Mouse (Mus musculus): ENCODE measurements around the gene Cyp2s1. TPM values are rescaled to one million over a fixed set of nuclear protein-coding genes. Genes with fewer than 3 reads are reported as not detected.

The Cyp2s1 gene
- total RNA-seq (2012; rRNA removed), result 0.04 TPM in 1 of 2 replicates, not detected in the other
- not detected in 2 replicates for total RNA-seq (2014; rRNA removed)
- not detected in 2 replicates for polyA plus RNA-seq (2012; ENCODE audit: insufficient read length, low read depth)

DNA sequence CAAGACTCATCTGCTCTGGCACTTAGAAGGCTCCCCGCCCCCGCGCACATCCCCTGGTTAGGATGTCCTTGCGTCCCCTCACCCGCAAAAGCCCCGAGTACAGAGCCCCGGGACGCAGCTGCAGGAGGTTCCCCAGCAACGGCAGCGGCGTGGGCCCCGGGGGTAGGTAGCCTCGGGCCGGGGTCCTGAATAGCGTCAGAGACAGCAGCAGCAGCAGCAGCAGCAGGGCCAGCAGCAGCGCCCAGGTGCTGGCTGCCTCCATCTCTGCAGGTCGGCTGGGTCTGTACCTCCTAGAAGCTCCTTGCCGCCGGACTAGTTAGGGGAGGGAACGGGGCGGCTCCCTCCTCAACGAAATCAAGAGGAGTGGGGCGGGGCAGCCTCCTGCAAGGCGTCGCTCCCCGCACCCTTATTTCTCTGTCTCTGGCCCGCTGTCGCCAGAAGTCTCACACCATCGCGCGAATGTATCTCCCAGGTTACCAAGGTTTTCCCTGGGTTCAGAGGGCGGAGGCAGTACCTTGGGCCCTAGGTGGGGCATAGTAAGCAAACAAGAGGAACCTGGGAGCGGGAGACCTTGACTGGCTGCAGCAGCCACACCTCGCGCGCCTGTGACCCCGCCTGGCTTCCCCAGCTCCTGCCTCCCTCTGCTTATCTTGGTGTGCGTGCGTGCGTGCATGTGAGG lies at the start of gene Cyp2s1:
Cyp2s1 (minus strand) TSS at position 673 of the 679 bp plus-strand sequence.
- DNase-seq (ENCODE audit: extremely low read depth), result no peak
- dilution Hi-C loops (cut with MboI; ENCODE audit: extremely low pct_ligation_motif_present, extremely low pct_unique_long_range_greater_than_20kb, low sequenced_read_pairs), result no loop called here
- Histone ChIP-seq H3K79me2 (replicated peaks; ENCODE audit: control insufficient read depth, extremely low read depth, insufficient read depth, poor library complexity, severe bottlenecking) (no peaks in the 10 kb centered on the region), H3K27me3 (replicated peaks) (peaks cover 53% of the 10 kb centered on the region), H3K4me3 (replicated peaks in 1 of 3; ENCODE audit: low read depth in 2 of 3, low read length in 2 of 3, poor library complexity in 1 of 3) (no peak within 1 kb of the TSS), H3K9me3 (replicated peaks; ENCODE audit: low read length) (no peaks in the 10 kb centered on the region), H3K4me1 (ENCODE audit: control insufficient read depth in 1 of 2, insufficient read depth in 2 of 2) (peaks cover 0 to 3% of the 10 kb centered on the region in 2 experiments; a peak in 1 of 4 replicates), H3K36me3 (replicated peaks in 1 of 2; ENCODE audit: control insufficient read depth in 1 of 2, insufficient read depth in 1 of 2, low read length in 1 of 2) (no peaks in the 10 kb centered on the region), H3K4me2 (ENCODE audit: insufficient read depth, low read depth, poor library complexity, severe bottlenecking) (peak within 1 kb of the TSS; percentile 30), H3K9ac (ENCODE audit: insufficient read depth, low read depth) (no peak within 1 kb of the TSS), H3K27ac (ENCODE audit: insufficient read depth, low read depth) (no peak within 1 kb of the TSS)
- TF ChIP-seq ZMIZ1 (IDR thresholded peaks at IDR 0.05; ENCODE audit: low read depth, low read length) (no peak), SMC3 (IDR thresholded peaks at IDR 0.05; ENCODE audit: low read depth, low read length) (no peak), ZKSCAN1 (IDR thresholded peaks at IDR 0.05; ENCODE audit: borderline replicate concordance, low read depth, low read length) (no peak), TCF12 (IDR thresholded peaks at IDR 0.05; ENCODE audit: low read depth, low read length) (no peak), RAD21 (IDR thresholded peaks at IDR 0.05; ENCODE audit: low read depth, low read length) (no peak), NRF1 (IDR thresholded peaks at IDR 0.05; ENCODE audit: low read depth, low read length) (no peak), BHLHE40 (IDR thresholded peaks at IDR 0.05; ENCODE audit: low read depth, low read length) (no peak), USF1 (IDR thresholded peaks at IDR 0.05; ENCODE audit: low read depth, low read length) (no peak)
- in situ Hi-C loops (cut with MboI; ENCODE audit: low pct_ligation_motif_present, low pct_unique_long_range_greater_than_20kb, low sequenced_read_pairs), result no loop called here

DNA sequence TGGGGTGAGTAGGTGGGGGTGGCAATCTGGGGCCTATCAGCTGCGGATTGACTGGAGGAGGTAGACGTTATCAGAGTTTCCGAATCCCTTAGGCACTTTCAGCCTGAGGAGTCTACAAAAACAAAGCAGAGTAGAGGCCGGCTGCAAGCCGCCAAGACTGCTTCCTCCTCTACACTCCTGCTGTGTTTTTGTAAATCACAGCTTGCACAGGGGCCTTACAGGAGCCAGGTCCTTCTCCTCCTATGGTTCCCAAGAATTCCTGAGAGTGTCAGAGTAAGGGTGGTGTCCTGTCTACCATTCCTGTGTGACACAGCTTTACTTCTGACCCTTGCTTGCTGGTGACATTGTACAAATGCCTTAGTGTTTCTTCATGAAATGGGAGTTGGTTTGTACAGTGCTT lies 48.1 kb upstream of the Cyp2s1 start:
- no peak for TF ChIP-seq EP300 (IDR thresholded peaks at IDR 0.05; ENCODE audit: low read length)

DNA sequence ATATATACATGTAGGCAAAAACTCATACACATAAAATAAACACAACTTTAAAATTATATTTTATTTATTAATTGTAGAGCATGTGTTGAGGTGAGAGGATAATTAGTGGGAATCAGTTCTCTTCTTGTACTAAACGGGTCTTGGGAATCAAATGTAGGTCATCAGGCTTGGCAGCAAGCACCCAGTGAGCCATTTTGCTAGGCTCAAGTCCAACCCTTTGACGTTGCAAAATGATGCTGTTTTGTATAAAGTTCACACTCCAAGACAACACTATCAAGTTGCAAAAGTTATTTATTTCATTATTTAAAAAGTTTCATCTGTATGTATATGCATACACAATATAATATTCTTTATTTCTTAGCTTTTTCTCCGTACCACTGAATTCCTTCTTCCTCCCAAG lies 47.0 kb upstream of the Cyp2s1 start:
- Histone ChIP-seq H3K36me3 (replicated peaks in 1 of 2; ENCODE audit: control insufficient read depth in 1 of 2, insufficient read depth in 1 of 2, low read length in 1 of 2) (no peaks in the 10 kb centered on the region), H3K27ac (ENCODE audit: insufficient read depth, low read depth) (no peak overlapping the region), H3K4me2 (ENCODE audit: insufficient read depth, low read depth, poor library complexity, severe bottlenecking) (no peak overlapping the region), H3K4me1 (ENCODE audit: control insufficient read depth in 1 of 2, insufficient read depth in 2 of 2) (no peaks in the 10 kb centered on the region), H3K79me2 (replicated peaks; ENCODE audit: control insufficient read depth, extremely low read depth, insufficient read depth, poor library complexity, severe bottlenecking) (no peaks in the 10 kb centered on the region), H3K4me3 (replicated peaks in 1 of 3; ENCODE audit: low read depth in 2 of 3, low read length in 2 of 3, poor library complexity in 1 of 3) (no peak overlapping the region), H3K9ac (ENCODE audit: insufficient read depth, low read depth) (no peak overlapping the region), H3K9me3 (replicated peaks; ENCODE audit: low read length) (peaks cover 6% of the 10 kb centered on the region), H3K27me3 (replicated peaks) (peaks cover 39% of the 10 kb centered on the region)
- TF ChIP-seq KAT2A (IDR thresholded peaks at IDR 0.05; ENCODE audit: insufficient replicate concordance, low read length) (no peak), BHLHE40 (IDR thresholded peaks at IDR 0.05; ENCODE audit: low read depth, low read length) (no peak), CTCF (conservative IDR thresholded peaks at IDR 0.05 in 1 of 2, IDR thresholded peaks at IDR 0.05 in 1 of 2; ENCODE audit: low read depth in 2 of 2, low read length in 2 of 2) (no peak), SMC3 (IDR thresholded peaks at IDR 0.05; ENCODE audit: low read depth, low read length) (no peak), POLR2AphosphoS2 (IDR thresholded peaks at IDR 0.05; ENCODE audit: low read depth, low read length) (no peak), MAZ (IDR thresholded peaks at IDR 0.05; ENCODE audit: low read depth, low read length) (no peak), TCF12 (IDR thresholded peaks at IDR 0.05; ENCODE audit: low read depth, low read length) (no peak), TBP (conservative IDR thresholded peaks at IDR 0.05; ENCODE audit: low read depth, low read length) (no peak), ZMIZ1 (IDR thresholded peaks at IDR 0.05; ENCODE audit: low read depth, low read length) (no peak), ETS1 (conservative IDR thresholded peaks at IDR 0.05; ENCODE audit: low read depth, low read length) (no peak), PAX5 (IDR thresholded peaks at IDR 0.05; ENCODE audit: low read length) (no peak), CHD1 (IDR thresholded peaks at IDR 0.05; ENCODE audit: low read depth, low read length) (no peak), ZKSCAN1 (IDR thresholded peaks at IDR 0.05; ENCODE audit: borderline replicate concordance, low read depth, low read length) (no peak), POLR2A (IDR thresholded peaks at IDR 0.05; ENCODE audit: low read depth, low read length) (no peak), CHD2 (IDR thresholded peaks at IDR 0.05; ENCODE audit: low read length) (no peak)
- in situ Hi-C loops (cut with MboI; ENCODE audit: low pct_ligation_motif_present, low pct_unique_long_range_greater_than_20kb, low sequenced_read_pairs), result no loop called here
- DNase-seq (ENCODE audit: extremely low read depth), result no peak
- dilution Hi-C loops (cut with MboI; ENCODE audit: extremely low pct_ligation_motif_present, extremely low pct_unique_long_range_greater_than_20kb, low sequenced_read_pairs), result no loop called here

More for the DNA sequence above, 48.1 kb upstream of the Cyp2s1 start:
- H3K27ac ChIP-seq (ENCODE audit: insufficient read depth, low read depth), result no peak overlapping the region
- in situ Hi-C loops (cut with MboI; ENCODE audit: low pct_ligation_motif_present, low pct_unique_long_range_greater_than_20kb, low sequenced_read_pairs), result no loop called here
- DNase-seq (ENCODE audit: extremely low read depth), result no peak
- H3K4me3 ChIP-seq (replicated peaks in 1 of 3; ENCODE audit: low read depth in 2 of 3, low read length in 2 of 3, poor library complexity in 1 of 3), result no peak overlapping the region
- H3K4me2 ChIP-seq (ENCODE audit: insufficient read depth, low read depth, poor library complexity, severe bottlenecking), result no peak overlapping the region
- H3K79me2 ChIP-seq (replicated peaks; ENCODE audit: control insufficient read depth, extremely low read depth, insufficient read depth, poor library complexity, severe bottlenecking), result no peaks in the 10 kb centered on the region
- no peak overlapping the region for H3K9ac ChIP-seq (ENCODE audit: insufficient read depth, low read depth)
- H3K4me1 ChIP-seq (ENCODE audit: control insufficient read depth in 1 of 2, insufficient read depth in 2 of 2), result no peaks in the 10 kb centered on the region
- H3K27me3 ChIP-seq (replicated peaks), result peaks cover 27% of the 10 kb centered on the region
- no peaks in the 10 kb centered on the region for H3K36me3 ChIP-seq (replicated peaks in 1 of 2; ENCODE audit: control insufficient read depth in 1 of 2, insufficient read depth in 1 of 2, low read length in 1 of 2)
- dilution Hi-C loops (cut with MboI; ENCODE audit: extremely low pct_ligation_motif_present, extremely low pct_unique_long_range_greater_than_20kb, low sequenced_read_pairs), result no loop called here
- H3K9me3 ChIP-seq (replicated peaks; ENCODE audit: low read length), result peaks cover 6% of the 10 kb centered on the region
